Mouse (Mus musculus) neural tube, embryonic 13.5 days (tissue): ENCODE data around the gene Mertk. TPM values are rescaled to one million over a fixed set of nuclear protein-coding genes. Genes with fewer than 3 reads are reported as not detected.

Source experiments
- ATAC-seq: fragments of 200-750 bp; cut with Nextera tagmentation; 2 replicates; pipeline ENCODE4 v1.8.0; 2017; ENCODE audit warnings: low read depth, mild to moderate bottlenecking, moderate TSS enrichment, moderate library complexity
- H3K27ac ChIP-seq: fragments of 300-500 bp; sonication (generic); replicated peaks from 2 replicates; pipeline ENCODE4 v1.5.1; 2015; ENCODE audit warnings: moderate library complexity, mild to moderate bottlenecking, inconsistent platforms
- H3K27me3 ChIP-seq: fragments of 300-500 bp; sonication (generic); 2 replicates; pipeline ENCODE4 v1.6.1; 2015; ENCODE audit warnings: mild to moderate bottlenecking, inconsistent platforms
- H3K36me3 ChIP-seq: fragments of 300-500 bp; sonication (generic); 2 replicates; pipeline ENCODE4 v1.6.1; 2015; ENCODE audit warnings: mild to moderate bottlenecking, inconsistent platforms
- H3K4me1 ChIP-seq: fragments of 300-500 bp; sonication (generic); replicated peaks from 2 replicates; pipeline ENCODE4 v1.6.1; 2015; ENCODE audit warnings: inconsistent platforms
- H3K4me2 ChIP-seq: fragments of 300-500 bp; sonication (generic); 2 replicates; pipeline ENCODE4 v1.6.1; 2015; ENCODE audit warnings: inconsistent platforms, mild to moderate bottlenecking, moderate library complexity
- H3K4me3 ChIP-seq: fragments of 300-500 bp; sonication (generic); 2 replicates; pipeline ENCODE4 v1.5.1; 2015; ENCODE audit warnings: mild to moderate bottlenecking, inconsistent platforms
- H3K9ac ChIP-seq: fragments of 300-500 bp; sonication (generic); 2 replicates; pipeline ENCODE4 v1.6.1; 2015; ENCODE audit warnings: moderate library complexity, mild to moderate bottlenecking, inconsistent platforms
- H3K9me3 ChIP-seq: fragments of 300-500 bp; sonication (generic); 2 replicates; pipeline ENCODE4 v1.6.1; 2016; ENCODE audit warnings: inconsistent platforms
- WGBS: fragments of 180-500 bp; shearing (Covaris S2); methylation state at CpG from one replicate; pipeline ENCODE4 v1.1.7; 2015; 5-methylcytosine and 5-hydroxymethylcytosine counted together
- polyA plus RNA-seq: library from polyadenylated mRNA; unstranded; fragments of >200 nt; fragmentation: Nextera tagmentation; extraction: Ambion mirVana; gene quantifications from 2 replicates; pipeline ENCODE4 v1.2.1, GENCODE M21; 2015

The Mertk gene
- polyA plus RNA-seq, 1 experiment from 2014 or later: 2.2 TPM

DNA sequence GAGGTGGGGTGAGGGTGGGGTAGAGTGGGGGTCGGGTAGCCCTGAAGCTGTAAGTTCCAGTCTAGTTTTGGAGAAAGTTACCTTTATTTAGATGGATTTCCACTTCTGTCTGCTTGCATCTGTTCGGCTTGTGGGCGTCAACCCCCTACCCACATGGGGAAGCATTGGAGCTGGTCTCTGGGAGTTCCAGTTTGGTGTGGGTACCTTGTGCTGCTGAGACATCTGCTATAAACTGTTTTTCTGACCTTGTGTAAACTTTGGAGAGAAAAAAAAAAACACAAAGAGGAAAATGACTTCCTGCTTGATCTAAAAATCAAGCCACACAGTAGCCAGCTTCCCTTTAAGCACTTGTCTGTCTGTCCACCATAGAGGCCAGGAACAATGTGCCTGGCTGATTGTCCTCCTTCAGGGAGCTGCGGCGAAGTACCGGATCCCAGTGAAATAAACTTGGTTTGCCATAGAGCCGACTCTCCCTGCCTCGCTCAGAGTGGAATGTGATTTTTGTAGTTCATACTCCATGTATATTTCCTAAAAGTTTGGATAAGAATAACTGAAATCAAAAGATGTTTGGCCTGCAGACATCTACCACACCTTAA is 48.8 kb downstream of the Mertk start:
- Histone ChIP-seq H3K9me3 (no peaks in the 10 kb centered on the region), H3K9ac (no peak overlapping the region), H3K4me2 (no peak overlapping the region), H3K27ac (no peak overlapping the region), H3K4me1 (no peaks in the 10 kb centered on the region), H3K4me3 (no peak overlapping the region), H3K27me3 (no peaks in the 10 kb centered on the region), H3K36me3 (no peaks in the 10 kb centered on the region)
- 70% methylated on average over 8 of the region's 8 CpGs for WGBS
- ATAC-seq: no peak

DNA sequence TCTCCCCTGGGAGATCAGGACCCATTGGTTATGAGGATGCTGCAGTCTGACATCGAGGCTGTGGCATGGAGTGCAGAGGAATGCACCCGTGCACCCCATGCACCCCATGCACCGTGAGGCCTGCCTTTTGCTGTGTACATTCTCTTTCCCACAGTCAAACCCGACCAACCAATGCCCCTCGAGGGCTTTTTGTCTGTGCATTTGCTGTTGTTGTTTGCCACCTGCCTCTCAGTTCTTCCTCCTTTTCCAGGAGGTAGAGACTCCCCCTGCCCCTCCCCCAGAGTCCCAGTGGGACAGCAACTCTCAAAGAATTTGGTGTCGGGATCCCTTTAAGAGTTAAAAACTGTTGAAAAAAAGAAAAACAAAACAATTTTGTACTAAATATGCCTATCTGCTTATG is 49.4 kb downstream of the Mertk start:
- Histone ChIP-seq H3K27me3 (no peaks in the 10 kb centered on the region), H3K36me3 (no peaks in the 10 kb centered on the region), H3K9ac (no peak overlapping the region), H3K27ac (no peak overlapping the region), H3K4me2 (no peak overlapping the region), H3K9me3 (no peaks in the 10 kb centered on the region), H3K4me1 (0 out of 2 replicates have a peak, but pooled peaks cover under 1% of the 10 kb centered on the region), H3K4me3 (no peak overlapping the region)
- WGBS: 69% methylated on average over 6 of the region's 6 CpGs
- ATAC-seq: no peak

DNA sequence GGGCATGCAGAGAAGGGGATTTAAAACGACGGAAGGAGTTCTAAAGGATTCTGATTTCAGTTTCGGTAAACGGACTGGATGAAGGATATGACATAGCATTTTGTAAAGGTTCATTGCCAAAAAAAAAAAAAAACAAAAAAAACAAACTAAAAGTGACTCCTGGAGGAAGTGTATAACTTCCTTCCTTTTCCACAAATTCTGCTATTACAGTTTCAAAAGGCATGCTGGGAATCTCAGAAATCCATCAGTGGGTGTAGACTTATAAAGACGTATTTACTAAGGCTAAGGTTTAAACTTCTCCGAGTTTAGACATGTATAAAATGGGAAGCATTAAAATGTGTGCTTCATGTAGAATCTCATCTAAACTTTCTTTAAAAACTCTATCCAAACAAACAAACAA is 52.3 kb downstream of the Mertk start:
- Histone ChIP-seq H3K4me1 (0 out of 2 replicates have a peak, but pooled peaks cover 5% of the 10 kb centered on the region), H3K4me2 (no peak overlapping the region), H3K9me3 (no peaks in the 10 kb centered on the region), H3K27ac (no peak overlapping the region), H3K36me3 (no peaks in the 10 kb centered on the region), H3K9ac (no peak overlapping the region), H3K4me3 (no peak overlapping the region), H3K27me3 (no peaks in the 10 kb centered on the region)
- no peak for ATAC-seq
- WGBS: 86% methylated on average over 6 of the region's 6 CpGs

DNA sequence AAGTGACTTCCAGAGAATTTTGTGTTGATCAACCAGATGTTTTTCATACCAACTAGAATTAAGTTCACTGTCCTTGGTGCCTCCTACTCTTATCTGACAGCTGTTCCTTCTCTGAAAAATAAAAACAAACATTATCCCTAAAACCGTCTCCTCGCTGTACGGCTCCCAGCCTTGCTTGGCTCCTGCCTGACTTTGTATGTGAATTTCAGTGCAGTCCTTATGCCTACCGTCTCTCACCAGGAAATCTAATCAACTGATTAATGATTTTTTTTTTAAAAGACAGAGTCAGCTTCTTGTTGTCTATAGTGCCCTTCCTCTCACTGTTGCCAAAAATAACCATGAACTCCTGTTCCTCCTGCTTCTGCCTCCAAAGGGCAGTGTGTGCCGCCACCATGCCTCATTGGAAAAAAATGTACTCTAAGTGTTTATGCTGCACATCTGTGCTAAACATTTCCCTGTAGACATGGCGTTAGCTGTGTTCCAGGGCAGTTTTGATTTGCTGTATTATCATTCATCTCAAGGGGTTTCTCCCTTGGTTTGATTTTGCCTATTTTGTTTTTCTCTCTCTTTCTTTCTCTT is 54.6 kb downstream of the Mertk start:
- Histone ChIP-seq H3K36me3 (no peaks in the 10 kb centered on the region), H3K9ac (no peak overlapping the region), H3K27me3 (no peaks in the 10 kb centered on the region), H3K9me3 (no peaks in the 10 kb centered on the region), H3K4me2 (no peak overlapping the region), H3K4me3 (no peak overlapping the region), H3K27ac (0 out of 2 replicates have a peak overlapping the region, but pooled peaks have one; percentile 10), H3K4me1 (0 out of 2 replicates have a peak, but pooled peaks cover 5% of the 10 kb centered on the region)
- no peak for ATAC-seq
- 65% methylated on average over 6 of the region's 6 CpGs for WGBS

DNA sequence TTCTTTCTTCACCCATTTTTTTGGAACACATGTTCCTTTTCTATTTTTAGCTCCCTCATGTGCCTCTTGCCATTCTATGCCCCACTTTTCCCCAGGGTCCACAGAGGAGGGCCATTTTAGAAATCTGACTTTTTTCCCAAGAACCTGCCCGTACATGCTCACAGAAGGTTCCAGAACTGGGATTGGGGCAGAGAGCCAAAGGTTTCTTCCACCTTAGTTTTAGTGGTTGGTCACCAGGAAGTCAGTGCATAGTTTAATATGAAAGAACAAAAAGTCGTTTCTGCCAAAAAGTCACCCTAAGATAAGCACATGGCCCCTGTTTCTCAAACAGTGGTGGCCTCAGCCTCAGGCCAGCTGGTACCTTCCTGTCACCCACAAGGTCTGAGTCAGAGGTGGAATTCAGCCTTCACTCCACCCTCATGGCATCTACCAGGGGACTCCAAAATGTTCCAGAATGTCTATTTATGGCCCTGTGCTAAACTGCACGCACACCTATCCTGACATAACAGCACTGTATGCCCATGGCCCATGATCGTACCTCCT is 56.5 kb downstream of the Mertk start:
- Histone ChIP-seq H3K27ac (no peak overlapping the region), H3K4me2 (no peak overlapping the region), H3K36me3 (no peaks in the 10 kb centered on the region), H3K4me3 (no peak overlapping the region), H3K9me3 (no peaks in the 10 kb centered on the region), H3K4me1 (peaks cover 12% of the 10 kb centered on the region), H3K9ac (no peak overlapping the region), H3K27me3 (no peaks in the 10 kb centered on the region)
- WGBS: 90% methylated on average over 4 of the region's 4 CpGs
- no peak for ATAC-seq

DNA sequence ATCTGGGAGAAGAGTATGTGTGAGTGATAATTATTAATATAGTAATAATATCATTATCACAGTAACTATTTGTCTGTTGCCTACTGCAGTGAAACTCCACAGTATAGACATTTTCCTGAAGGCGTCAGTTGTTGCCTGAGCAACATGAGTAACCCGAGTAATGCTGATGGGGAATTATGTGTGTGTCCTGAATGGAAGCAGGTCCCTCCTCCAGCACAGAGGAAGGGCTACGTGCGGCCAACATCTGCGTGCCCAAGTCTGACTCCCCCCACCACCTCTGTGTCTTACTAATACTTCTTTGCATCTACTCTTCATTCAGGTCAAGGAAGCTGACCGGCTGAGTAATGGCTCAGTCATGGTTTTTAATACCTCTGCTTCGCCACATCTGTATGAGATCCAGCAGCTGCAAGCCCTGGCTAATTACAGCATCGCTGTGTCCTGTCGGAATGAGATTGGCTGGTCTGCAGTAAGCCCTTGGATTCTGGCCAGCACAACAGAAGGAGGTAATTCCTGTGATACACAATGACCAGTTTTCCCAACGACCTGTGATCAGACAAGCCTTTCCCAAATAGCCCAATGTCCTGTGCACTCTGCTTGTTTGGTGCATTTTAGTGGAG is 60.1 kb downstream of the Mertk start:
- Histone ChIP-seq H3K4me1 (peaks cover 6% of the 10 kb centered on the region), H3K4me3 (no peak overlapping the region), H3K4me2 (peak overlapping the region; percentile 20; the same call in 1 of the 2 replicates), H3K27me3 (no peaks in the 10 kb centered on the region), H3K9ac (no peak overlapping the region), H3K27ac (no peak overlapping the region), H3K9me3 (no peaks in the 10 kb centered on the region), H3K36me3 (no peaks in the 10 kb centered on the region)
- 42% methylated on average over 10 of the region's 10 CpGs for WGBS
- peak; percentile 53 for ATAC-seq

DNA sequence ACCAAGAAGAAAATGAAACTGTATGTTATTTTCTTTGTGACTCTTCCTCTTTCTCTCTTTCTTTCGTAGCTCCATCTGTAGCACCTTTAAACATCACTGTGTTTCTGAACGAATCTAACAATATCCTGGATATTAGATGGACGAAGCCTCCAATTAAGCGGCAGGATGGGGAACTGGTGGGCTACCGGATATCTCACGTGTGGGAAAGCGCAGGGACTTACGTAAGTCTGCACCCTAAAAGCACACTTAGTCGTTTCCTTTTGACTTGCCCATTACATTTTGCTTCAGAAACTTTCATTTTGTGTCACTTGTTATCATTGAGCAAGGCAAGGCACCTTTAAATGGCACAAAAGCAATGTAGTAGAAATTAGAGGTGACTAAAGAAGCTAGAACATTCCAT is 63.3 kb downstream of the Mertk start:
- 94% methylated on average over 9 of the region's 9 CpGs for WGBS
- H3K4me2 ChIP-seq: no peak overlapping the region
- H3K9ac ChIP-seq: no peak overlapping the region
- peaks cover 6% of the 10 kb centered on the region for H3K4me1 ChIP-seq
- no peak overlapping the region for H3K4me3 ChIP-seq
- H3K27ac ChIP-seq: no peak overlapping the region
- H3K9me3 ChIP-seq: no peaks in the 10 kb centered on the region
- H3K36me3 ChIP-seq: no peaks in the 10 kb centered on the region
- no peaks in the 10 kb centered on the region for H3K27me3 ChIP-seq
- no peak for ATAC-seq

DNA sequence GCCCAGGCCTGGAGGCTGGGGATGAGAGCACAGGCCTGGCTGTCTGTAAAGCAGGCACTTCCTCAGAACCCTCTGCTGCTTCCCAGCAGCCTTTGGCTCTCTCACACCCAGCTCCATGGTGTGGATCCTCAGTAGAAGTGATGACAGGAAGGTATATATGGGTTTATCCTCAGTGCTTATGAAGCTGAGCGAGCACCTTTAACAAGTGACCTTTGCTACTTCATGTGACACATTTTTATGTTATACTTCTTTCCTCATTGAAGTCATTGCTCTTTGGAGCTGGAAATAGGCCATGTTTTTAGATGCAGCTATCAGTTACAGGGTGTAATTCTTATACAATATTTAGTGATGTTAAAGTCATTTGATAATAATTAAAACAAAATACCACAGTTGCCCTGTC is 67.0 kb downstream of the Mertk start:
- no peaks in the 10 kb centered on the region for H3K36me3 ChIP-seq
- no peak for ATAC-seq
- H3K27ac ChIP-seq: no peak overlapping the region
- no peak overlapping the region for H3K4me2 ChIP-seq
- 97% methylated on average over 1 of the region's 1 CpGs for WGBS
- H3K4me3 ChIP-seq: no peak overlapping the region
- H3K9me3 ChIP-seq: no peaks in the 10 kb centered on the region
- no peak overlapping the region for H3K9ac ChIP-seq
- no peaks in the 10 kb centered on the region for H3K4me1 ChIP-seq
- H3K27me3 ChIP-seq: no peaks in the 10 kb centered on the region

DNA sequence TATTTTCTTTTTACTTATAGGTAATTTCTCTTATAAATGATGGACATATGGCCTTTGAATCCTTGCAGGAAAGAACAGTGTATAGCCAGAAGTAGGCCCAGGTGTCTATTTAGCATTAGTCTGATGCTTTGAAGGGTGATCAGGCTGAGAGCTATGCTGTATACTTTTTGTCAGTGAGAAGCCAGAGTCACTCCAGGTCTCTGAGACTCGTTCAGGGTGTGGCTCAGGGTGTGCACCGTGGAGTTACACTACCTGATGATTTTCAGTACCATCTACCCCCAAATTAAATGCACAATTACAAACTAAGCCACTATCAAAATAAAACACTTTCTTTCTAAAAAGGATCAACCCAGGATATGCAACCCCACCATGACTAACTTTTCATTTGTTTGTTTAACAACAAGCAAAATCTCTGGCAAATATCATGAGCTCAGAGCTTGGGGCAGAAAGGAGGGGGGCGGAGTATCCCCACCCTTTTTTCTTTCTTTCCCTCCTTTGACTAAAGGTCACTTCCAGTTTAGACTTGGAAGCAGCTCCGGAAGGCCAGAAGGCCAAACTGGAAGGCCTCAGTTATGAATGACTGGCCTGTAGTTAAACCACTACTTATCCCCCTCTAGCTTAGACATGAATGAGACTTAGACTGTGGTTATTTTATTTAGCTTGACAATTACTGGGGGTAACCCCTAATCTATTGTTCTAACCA is 69.9 kb downstream of the Mertk start:
- no peaks in the 10 kb centered on the region for H3K36me3 ChIP-seq
- no peaks in the 10 kb centered on the region for H3K4me1 ChIP-seq
- WGBS: 77% methylated on average over 4 of the region's 4 CpGs
- H3K9ac ChIP-seq: no peak overlapping the region
- ATAC-seq: no peak
- H3K9me3 ChIP-seq: no peaks in the 10 kb centered on the region
- no peak overlapping the region for H3K4me2 ChIP-seq
- no peaks in the 10 kb centered on the region for H3K27me3 ChIP-seq
- no peak overlapping the region for H3K4me3 ChIP-seq
- H3K27ac ChIP-seq: no peak overlapping the region

DNA sequence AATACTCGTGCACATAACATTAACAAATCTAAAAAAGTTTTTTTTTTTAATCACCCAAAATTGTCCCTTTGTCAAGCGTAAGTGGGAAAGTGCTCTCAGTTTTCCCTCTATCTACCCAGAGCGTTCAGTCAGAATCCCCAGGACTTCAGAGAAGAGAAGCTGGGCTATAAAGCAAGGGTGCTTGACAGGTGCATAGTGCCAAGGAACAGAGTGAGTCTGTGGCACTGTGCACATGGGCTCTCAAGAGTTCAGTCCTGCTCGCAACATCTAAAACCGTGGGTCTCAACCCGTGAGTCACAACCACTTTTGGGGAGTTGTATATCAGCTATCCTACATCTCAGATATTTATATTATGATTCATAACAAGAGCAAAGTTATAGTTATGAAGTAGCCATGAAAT is 71.8 kb downstream of the Mertk start:
- H3K4me2 ChIP-seq: no peak overlapping the region
- no peaks in the 10 kb centered on the region for H3K9me3 ChIP-seq
- no peaks in the 10 kb centered on the region for H3K27me3 ChIP-seq
- H3K4me1 ChIP-seq: no peaks in the 10 kb centered on the region
- no peak overlapping the region for H3K9ac ChIP-seq
- WGBS: 93% methylated on average over 6 of the region's 6 CpGs
- H3K4me3 ChIP-seq: no peak overlapping the region
- no peak overlapping the region for H3K27ac ChIP-seq
- ATAC-seq: no peak
- no peaks in the 10 kb centered on the region for H3K36me3 ChIP-seq

DNA sequence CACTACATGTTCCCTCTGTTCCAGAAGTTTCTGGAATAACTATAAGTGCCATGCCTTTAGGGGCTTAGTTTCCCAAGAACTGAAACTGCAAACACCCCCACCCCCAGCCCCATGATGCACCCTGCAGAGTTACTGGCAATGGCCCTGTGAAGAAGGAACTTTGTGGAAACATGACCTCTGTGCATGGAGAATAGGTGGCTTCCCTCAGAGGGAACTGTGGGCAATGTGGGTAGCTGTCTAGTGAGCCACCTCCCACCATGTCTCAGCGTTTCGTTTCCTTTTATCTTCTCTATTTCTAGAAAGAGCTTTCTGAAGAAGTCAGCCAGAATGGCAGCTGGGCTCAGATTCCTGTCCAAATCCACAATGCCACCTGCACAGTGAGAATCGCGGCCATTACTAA is 72.3 kb downstream of the Mertk start:
- Histone ChIP-seq H3K27me3 (no peaks in the 10 kb centered on the region), H3K4me2 (no peak overlapping the region), H3K27ac (no peak overlapping the region), H3K36me3 (no peaks in the 10 kb centered on the region), H3K4me1 (no peaks in the 10 kb centered on the region), H3K4me3 (no peak overlapping the region), H3K9ac (no peak overlapping the region), H3K9me3 (no peaks in the 10 kb centered on the region)
- ATAC-seq: no peak
- 86% methylated on average over 4 of the region's 4 CpGs for WGBS

DNA sequence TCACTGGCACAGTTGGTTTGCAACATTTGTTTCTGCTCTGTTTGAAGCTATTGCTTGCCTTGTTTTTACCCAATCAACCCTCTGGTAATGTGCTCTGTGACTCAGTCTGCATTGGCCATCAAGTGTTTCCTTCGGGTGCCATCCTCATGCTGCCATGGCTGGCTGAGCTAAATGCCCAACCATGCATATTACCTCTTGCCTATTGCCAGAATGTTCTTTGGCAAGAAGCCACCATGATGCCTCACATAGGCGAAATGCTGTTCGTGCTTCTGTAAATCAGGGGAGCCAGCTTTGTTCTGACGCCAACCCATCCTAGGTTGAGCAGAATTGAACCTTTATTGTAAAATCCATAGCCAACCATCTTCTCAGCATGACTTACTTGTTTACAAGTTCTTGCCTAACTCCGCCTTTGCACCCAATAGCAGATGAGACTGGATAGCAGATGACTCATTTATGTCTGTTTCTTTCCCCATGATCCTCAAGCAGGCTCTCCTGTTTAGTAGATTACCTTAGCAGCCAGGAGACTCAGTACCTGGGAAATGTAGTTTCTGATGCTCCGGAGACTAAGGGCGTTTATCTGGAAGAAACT is 73.1 kb downstream of the Mertk start:
- Histone ChIP-seq H3K27ac (no peak overlapping the region), H3K36me3 (no peaks in the 10 kb centered on the region), H3K27me3 (no peaks in the 10 kb centered on the region), H3K4me3 (no peak overlapping the region), H3K4me2 (no peak overlapping the region), H3K9ac (no peak overlapping the region), H3K9me3 (no peaks in the 10 kb centered on the region), H3K4me1 (no peaks in the 10 kb centered on the region)
- no peak for ATAC-seq
- 90% methylated on average over 7 of the region's 7 CpGs for WGBS
